Mouse (Mus musculus) ovary, postnatal 36 days (tissue): Measurements from ENCODE around the gene Mien1.
A peak's percentile ranks its signal among the peaks of the same experiment; 100 is the strongest.

Source experiments
- DNase-seq: peaks from one replicate; pipeline ENCODE4 v3.0.0; 2022; ENCODE audit warnings: low spot score, mixed read lengths

Gene Mien1

GRCm38 (mm10) chr11:98438331-98439158, at the start of gene Mien1:
Mien1 (minus strand) TSS chr11:98438991.
- DNase-seq = peak; percentile 96

GRCm38 (mm10) chr11:98487526-98488040, 48.8 kb upstream of the Mien1 start:
- DNase-seq = no peak

- no peak for DNase-seq
Measured at GRCm38 (mm10) chr11:98485749-98486148, 47.0 kb upstream of the Mien1 start.

- DNase-seq = no peak
Measured at GRCm38 (mm10) chr11:98482067-98482466, 43.3 kb upstream of the Mien1 start.

GRCm38 (mm10) chr11:98481231-98481630, 42.4 kb upstream of the Mien1 start:
- DNase-seq = no peak

GRCm38 (mm10) chr11:98479940-98480497, 41.2 kb upstream of the Mien1 start:
- no peak for DNase-seq

- DNase-seq = no peak
Measured at GRCm38 (mm10) chr11:98479026-98479939, 40.5 kb upstream of the Mien1 start.

GRCm38 (mm10) chr11:98477011-98477701, 38.4 kb upstream of the Mien1 start:
- DNase-seq = no peak

- DNase-seq = no peak
Measured at GRCm38 (mm10) chr11:98476434-98476807, 37.6 kb upstream of the Mien1 start.

- DNase-seq = no peak
Measured at GRCm38 (mm10) chr11:98475630-98476433, 37.0 kb upstream of the Mien1 start.

GRCm38 (mm10) chr11:98474967-98475366, 36.2 kb upstream of the Mien1 start:
- DNase-seq = no peak

- DNase-seq = no peak
Measured at GRCm38 (mm10) chr11:98473916-98474479, 35.2 kb upstream of the Mien1 start.

GRCm38 (mm10) chr11:98472696-98473095, 33.9 kb upstream of the Mien1 start:
- DNase-seq = no peak

GRCm38 (mm10) chr11:98470795-98471194, 32.0 kb upstream of the Mien1 start:
- DNase-seq = no peak

GRCm38 (mm10) chr11:98469761-98470714, 31.2 kb upstream of the Mien1 start:
- DNase-seq = no peak

- no peak for DNase-seq
Measured at GRCm38 (mm10) chr11:98464516-98464915, 25.7 kb upstream of the Mien1 start.

- no peak for DNase-seq
Measured at GRCm38 (mm10) chr11:98463911-98464310, 25.1 kb upstream of the Mien1 start.

GRCm38 (mm10) chr11:98462255-98462654, 23.5 kb upstream of the Mien1 start:
- DNase-seq = no peak

- DNase-seq = no peak
Measured at GRCm38 (mm10) chr11:98461109-98461720, 22.4 kb upstream of the Mien1 start.
